Mouse (Mus musculus) lung, embryonic 15.5 days (tissue): ENCODE results near the gene Fubp1. TPM values are rescaled to one million over a fixed set of nuclear protein-coding genes. Genes with fewer than 3 reads are reported as not detected.
A peak's percentile ranks its signal among the peaks of the same experiment; 100 is the strongest.

Source experiments
- ATAC-seq: fragments of 200-750 bp; cut with Nextera tagmentation; 2 replicates; pipeline ENCODE4 v1.8.0; 2017; ENCODE audit warnings: moderate number of reproducible peaks, borderline replicate concordance; ENCODE audit not compliant: low FRiP score, low TSS enrichment; ENCODE audit errors: extremely low read depth
- H3K27ac ChIP-seq: fragments of 300-500 bp; sonication (generic); 2 replicates; pipeline ENCODE4 v1.5.1; 2015; ENCODE audit warnings: moderate library complexity, mild to moderate bottlenecking, inconsistent platforms
- H3K27me3 ChIP-seq: fragments of 300-500 bp; sonication (generic); 2 replicates; pipeline ENCODE4 v1.6.1; 2015; ENCODE audit warnings: inconsistent platforms
- H3K36me3 ChIP-seq: fragments of 300-500 bp; sonication (generic); 2 replicates; pipeline ENCODE4 v1.6.1; 2015; ENCODE audit warnings: inconsistent platforms
- H3K4me1 ChIP-seq: fragments of 300-500 bp; sonication (generic); 2 replicates; pipeline ENCODE4 v1.6.1; 2015; ENCODE audit warnings: inconsistent platforms
- H3K4me2 ChIP-seq: fragments of 300-500 bp; sonication (generic); 2 replicates; pipeline ENCODE4 v1.6.1; 2015; ENCODE audit warnings: inconsistent platforms, mild to moderate bottlenecking, moderate library complexity
- H3K4me3 ChIP-seq: fragments of 300-500 bp; sonication (generic); 2 replicates; pipeline ENCODE4 v1.5.1; 2015; ENCODE audit warnings: mild to moderate bottlenecking, inconsistent platforms
- H3K9ac ChIP-seq: fragments of 300-500 bp; sonication (generic); 2 replicates; pipeline ENCODE4 v1.6.1; 2015; ENCODE audit warnings: inconsistent platforms
- H3K9me3 ChIP-seq: fragments of 300-500 bp; sonication (generic); 2 replicates; pipeline ENCODE4 v1.6.1; 2016; ENCODE audit warnings: inconsistent platforms
- WGBS: fragments of 180-500 bp; shearing (Covaris S2); methylation state at CpG from one replicate; pipeline ENCODE4 v1.1.7; 2015; 5-methylcytosine and 5-hydroxymethylcytosine counted together
- polyA plus RNA-seq: library from polyadenylated mRNA; unstranded; fragments of >200 nt; fragmentation: Nextera tagmentation; extraction: Ambion mirVana; gene quantifications from 2 replicates; pipeline ENCODE4 v1.2.1, GENCODE M21; 2015

Fubp1 gene
- 261 and 272 TPM in 2 replicates for polyA plus RNA-seq

GRCm38 (mm10) chr3:152209967-152210634 is at the start of gene Fubp1, which contains the start of gene Dnajb4:
Fubp1 (plus strand) TSS chr3:152210422.
Dnajb4 (minus strand) TSS chr3:152210302.
- Histone ChIP-seq H3K36me3 (no peaks in the 10 kb centered on the region), H3K4me1 (peaks cover 25% of the 10 kb centered on the region), H3K27ac (peak within 1 kb of the TSS; percentile 98), H3K9ac (peak within 1 kb of the TSS; percentile 100), H3K4me3 (peak within 1 kb of the TSS; percentile 98), H3K9me3 (no peaks in the 10 kb centered on the region), H3K4me2 (peak within 1 kb of the TSS; percentile 80), H3K27me3 (no peaks in the 10 kb centered on the region)
- 0% methylated on average over 83 of the region's 85 CpGs for WGBS
- peak; percentile 97 for ATAC-seq

GRCm38 (mm10) chr3:152160607-152161006 is 49.6 kb upstream of the Fubp1 start:
- no peak overlapping the region for H3K4me3 ChIP-seq
- no peak overlapping the region for H3K27ac ChIP-seq
- H3K4me2 ChIP-seq = no peak overlapping the region
- H3K9me3 ChIP-seq = no peaks in the 10 kb centered on the region
- H3K9ac ChIP-seq = no peak overlapping the region
- WGBS = 54% methylated on average over 4 of the region's 4 CpGs
- H3K4me1 ChIP-seq = peaks cover 11% of the 10 kb centered on the region
- no peaks in the 10 kb centered on the region for H3K36me3 ChIP-seq
- no peak for ATAC-seq
- H3K27me3 ChIP-seq = peaks cover 6% of the 10 kb centered on the region

- no peak overlapping the region for H3K4me3 ChIP-seq
- no peak overlapping the region for H3K9ac ChIP-seq
- H3K27me3 ChIP-seq = peaks cover 8% of the 10 kb centered on the region
- no peak overlapping the region for H3K27ac ChIP-seq
- H3K9me3 ChIP-seq = no peaks in the 10 kb centered on the region
- no peak for ATAC-seq
- H3K4me2 ChIP-seq = no peak overlapping the region
- no peaks in the 10 kb centered on the region for H3K36me3 ChIP-seq
- WGBS = 67% methylated on average over 8 of the region's 8 CpGs
- H3K4me1 ChIP-seq = peaks cover 34% of the 10 kb centered on the region
These were observed 46.9 kb upstream of the Fubp1 start for GRCm38 (mm10) chr3:152163320-152163719.

GRCm38 (mm10) chr3:152165014-152165350 is 45.2 kb upstream of the Fubp1 start:
- Histone ChIP-seq H3K9me3 (no peaks in the 10 kb centered on the region), H3K4me2 (peak overlapping the region; percentile 95), H3K9ac (peak overlapping the region; percentile 46), H3K4me3 (peak overlapping the region; percentile 49), H3K4me1 (peaks cover 36% of the 10 kb centered on the region), H3K36me3 (no peaks in the 10 kb centered on the region), H3K27ac (no peak overlapping the region), H3K27me3 (peaks cover 8% of the 10 kb centered on the region)
- WGBS = 41% methylated on average over 9 of the region's 9 CpGs
- ATAC-seq = no peak

GRCm38 (mm10) chr3:152165351-152166098 is 44.7 kb upstream of the Fubp1 start:
- H3K4me2 ChIP-seq = peak overlapping the region; percentile 95
- H3K27ac ChIP-seq = peak overlapping the region; percentile 25
- ATAC-seq = peak; percentile 41
- WGBS = 4% methylated on average over 53 of the region's 53 CpGs
- H3K27me3 ChIP-seq = peaks cover 8% of the 10 kb centered on the region
- peak overlapping the region; percentile 46 for H3K9ac ChIP-seq
- H3K9me3 ChIP-seq = no peaks in the 10 kb centered on the region
- H3K4me3 ChIP-seq = peak overlapping the region; percentile 49
- H3K4me1 ChIP-seq = peaks cover 39% of the 10 kb centered on the region
- no peaks in the 10 kb centered on the region for H3K36me3 ChIP-seq

GRCm38 (mm10) chr3:152166099-152166423 is 44.2 kb upstream of the Fubp1 start, which contains the start of gene Gipc2:
Gipc2 (minus strand) TSS chr3:152166230.
- no peak for ATAC-seq
- Histone ChIP-seq H3K4me1 (peaks cover 44% of the 10 kb centered on the region), H3K9ac (peak within 1 kb of the TSS; percentile 46), H3K9me3 (no peaks in the 10 kb centered on the region), H3K4me3 (peak within 1 kb of the TSS; percentile 49), H3K27ac (peak within 1 kb of the TSS; percentile 25), H3K27me3 (peaks cover 8% of the 10 kb centered on the region), H3K36me3 (no peaks in the 10 kb centered on the region), H3K4me2 (peak within 1 kb of the TSS; percentile 95)
- 22% methylated on average over 10 of the region's 10 CpGs for WGBS

GRCm38 (mm10) chr3:152166699-152167451 is 43.3 kb upstream of the Fubp1 start:
- peak overlapping the region; percentile 6; the same call in 1 of the 2 replicates for H3K4me3 ChIP-seq
- H3K4me2 ChIP-seq = peak overlapping the region; percentile 47
- WGBS = 23% methylated on average over 29 of the region's 29 CpGs
- no peak overlapping the region for H3K27ac ChIP-seq
- H3K36me3 ChIP-seq = no peaks in the 10 kb centered on the region
- H3K4me1 ChIP-seq = peaks cover 49% of the 10 kb centered on the region
- H3K9ac ChIP-seq = no peak overlapping the region
- no peak for ATAC-seq
- H3K27me3 ChIP-seq = peaks cover 8% of the 10 kb centered on the region
- H3K9me3 ChIP-seq = no peaks in the 10 kb centered on the region

- Histone ChIP-seq H3K4me3 (no peak overlapping the region), H3K27ac (no peak overlapping the region), H3K4me1 (peaks cover 54% of the 10 kb centered on the region), H3K27me3 (peaks cover 8% of the 10 kb centered on the region), H3K36me3 (no peaks in the 10 kb centered on the region), H3K4me2 (no peak overlapping the region), H3K9ac (no peak overlapping the region), H3K9me3 (no peaks in the 10 kb centered on the region)
- WGBS = 90% methylated on average over 10 of the region's 10 CpGs
- ATAC-seq = no peak
These were observed 42.2 kb upstream of the Fubp1 start for GRCm38 (mm10) chr3:152168007-152168406.

- 0% methylated on average over 1 of the region's 1 CpGs for WGBS
- Histone ChIP-seq H3K4me1 (peaks cover 48% of the 10 kb centered on the region), H3K9me3 (no peaks in the 10 kb centered on the region), H3K4me2 (no peak overlapping the region), H3K36me3 (no peaks in the 10 kb centered on the region), H3K27ac (0 out of 2 replicates have a peak overlapping the region, but pooled peaks have one; percentile 36), H3K27me3 (peaks cover 4% of the 10 kb centered on the region), H3K9ac (no peak overlapping the region), H3K4me3 (no peak overlapping the region)
- ATAC-seq = peak; percentile 65; the same call in 1 of the 2 replicates
These were observed 39.8 kb upstream of the Fubp1 start for GRCm38 (mm10) chr3:152170407-152170806.

- Histone ChIP-seq H3K4me2 (no peak overlapping the region), H3K9ac (no peak overlapping the region), H3K27me3 (no peaks in the 10 kb centered on the region), H3K9me3 (no peaks in the 10 kb centered on the region), H3K36me3 (no peaks in the 10 kb centered on the region), H3K27ac (0 out of 2 replicates have a peak overlapping the region, but pooled peaks have one; percentile 36), H3K4me3 (no peak overlapping the region), H3K4me1 (peaks cover 40% of the 10 kb centered on the region)
- WGBS = 58% methylated on average over 2 of the region's 2 CpGs
- no peak for ATAC-seq
These were observed 39.0 kb upstream of the Fubp1 start for GRCm38 (mm10) chr3:152171236-152171635.

GRCm38 (mm10) chr3:152171862-152172261 is 38.4 kb upstream of the Fubp1 start:
- no peak for ATAC-seq

More at GRCm38 (mm10) chr3:152171862-152172261, 38.4 kb upstream of the Fubp1 start:
- Histone ChIP-seq H3K36me3 (no peaks in the 10 kb centered on the region), H3K4me1 (peaks cover 36% of the 10 kb centered on the region), H3K4me2 (no peak overlapping the region), H3K9ac (no peak overlapping the region), H3K27ac (peak overlapping the region; percentile 14), H3K27me3 (no peaks in the 10 kb centered on the region), H3K9me3 (no peaks in the 10 kb centered on the region), H3K4me3 (no peak overlapping the region)
- 46% methylated on average over 7 of the region's 7 CpGs for WGBS
